Mouse (Mus musculus): ENCODE measurements around the gene Zfp36l1. TPM values are rescaled to one million over a fixed set of nuclear protein-coding genes. Genes with fewer than 3 reads are reported as not detected.

Zfp36l1 gene
- total RNA-seq, 4 experiments from 2014 or later = 65.0 to 103 (median 80.0) TPM

DNA sequence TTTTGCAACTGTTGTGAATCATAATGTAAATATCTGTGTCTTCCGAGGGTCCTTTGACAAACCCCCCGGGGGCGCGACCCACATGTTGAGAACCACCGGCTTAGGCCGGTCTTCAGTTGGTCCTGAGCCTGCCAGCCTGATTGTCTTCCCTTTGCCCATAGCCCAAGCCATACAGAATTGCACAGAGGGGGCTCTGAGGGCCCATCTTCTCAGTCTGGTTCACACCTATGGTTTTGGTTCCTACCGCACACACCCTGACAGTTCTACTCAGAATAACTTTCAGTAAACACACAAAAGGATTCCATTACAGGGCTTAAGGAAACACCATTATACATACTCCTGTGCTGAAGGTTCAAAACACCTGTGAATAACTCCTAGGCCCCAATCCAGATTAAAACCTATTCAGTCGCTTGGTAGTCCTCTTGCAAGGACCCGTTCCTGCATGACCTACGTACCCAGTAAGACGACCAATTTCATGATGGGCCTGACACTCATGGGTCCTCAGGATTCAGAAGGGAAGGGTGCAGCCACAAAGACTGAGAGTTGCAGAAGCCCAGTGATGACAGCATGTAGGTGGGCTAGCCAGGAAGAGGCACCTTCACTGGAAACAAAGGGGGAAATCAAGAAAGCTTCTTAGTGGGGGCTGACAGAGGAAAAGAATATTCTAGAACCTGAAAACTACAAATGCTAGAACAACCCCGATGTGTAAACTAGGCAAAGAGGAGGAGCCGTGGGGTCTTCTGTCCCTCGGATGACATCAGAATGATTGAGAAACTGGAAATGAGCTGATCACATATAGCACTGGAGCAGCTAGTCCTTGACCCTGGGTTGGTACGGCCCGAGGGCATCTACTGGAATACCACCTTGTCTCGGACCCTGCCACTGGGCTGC is 18.8 kb upstream of the Zfp36l1 start:
- no peak for DNase-seq (ENCODE audit: low spot score)

DNA sequence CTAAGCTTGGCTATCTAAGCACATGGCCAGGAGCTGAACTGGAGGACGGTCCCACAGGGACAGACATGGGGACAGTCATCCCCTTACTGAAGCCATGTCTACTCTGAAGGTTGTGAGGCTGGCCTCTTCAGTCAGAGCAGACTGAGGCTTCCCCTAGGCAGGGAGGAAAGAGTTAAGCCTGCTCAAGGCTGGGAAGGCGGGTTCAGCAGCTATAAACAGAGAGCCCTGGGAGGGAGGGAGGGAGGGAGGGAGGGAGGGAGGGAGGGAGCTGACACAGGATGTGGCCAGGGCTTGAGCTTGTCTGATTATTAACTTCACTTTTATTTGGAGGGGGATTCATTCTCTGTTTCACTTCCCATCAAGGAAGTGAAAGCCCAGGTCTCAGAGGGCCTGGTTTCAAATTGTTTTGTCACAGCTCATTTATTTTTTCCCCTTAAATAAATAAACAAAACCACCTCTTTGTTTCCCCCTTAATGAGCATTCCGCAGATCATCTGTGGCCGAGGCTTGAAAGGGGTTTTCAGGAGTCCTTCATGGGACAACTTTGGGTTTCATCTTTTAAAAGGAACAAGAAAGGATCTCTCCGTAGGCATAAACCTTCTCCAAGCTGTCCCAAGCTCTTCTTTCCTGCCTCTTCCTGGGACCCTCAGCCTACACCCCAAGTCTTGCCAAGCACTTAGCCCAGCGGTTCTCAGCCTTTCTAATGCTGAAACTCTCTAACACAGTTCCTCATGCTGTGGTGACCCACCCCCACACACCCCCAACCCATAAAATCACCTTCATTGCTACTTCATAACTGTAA is 17.9 kb upstream of the Zfp36l1 start:
- DNase-seq (ENCODE audit: low spot score) = peak; percentile 50

DNA sequence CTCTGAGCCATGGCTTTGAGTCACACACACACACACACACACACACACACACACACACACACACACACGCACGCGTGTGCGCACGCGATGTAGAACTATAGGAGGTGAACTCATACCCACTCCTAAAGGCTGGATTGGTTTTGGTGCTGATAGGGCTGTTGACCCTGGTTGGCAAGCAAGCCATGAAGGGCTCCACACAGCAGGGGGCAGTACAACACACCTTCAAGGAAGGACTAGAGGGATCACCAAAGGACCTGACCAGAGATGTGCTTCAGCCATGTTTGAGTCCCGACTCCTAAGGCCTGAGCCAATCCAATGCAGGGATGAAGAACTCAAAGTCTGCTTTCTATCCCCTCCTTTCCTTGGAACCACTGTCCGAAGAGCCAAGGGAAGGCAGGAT is 16.7 kb upstream of the Zfp36l1 start:
- DNase-seq (ENCODE audit: low spot score) = no peak

DNA sequence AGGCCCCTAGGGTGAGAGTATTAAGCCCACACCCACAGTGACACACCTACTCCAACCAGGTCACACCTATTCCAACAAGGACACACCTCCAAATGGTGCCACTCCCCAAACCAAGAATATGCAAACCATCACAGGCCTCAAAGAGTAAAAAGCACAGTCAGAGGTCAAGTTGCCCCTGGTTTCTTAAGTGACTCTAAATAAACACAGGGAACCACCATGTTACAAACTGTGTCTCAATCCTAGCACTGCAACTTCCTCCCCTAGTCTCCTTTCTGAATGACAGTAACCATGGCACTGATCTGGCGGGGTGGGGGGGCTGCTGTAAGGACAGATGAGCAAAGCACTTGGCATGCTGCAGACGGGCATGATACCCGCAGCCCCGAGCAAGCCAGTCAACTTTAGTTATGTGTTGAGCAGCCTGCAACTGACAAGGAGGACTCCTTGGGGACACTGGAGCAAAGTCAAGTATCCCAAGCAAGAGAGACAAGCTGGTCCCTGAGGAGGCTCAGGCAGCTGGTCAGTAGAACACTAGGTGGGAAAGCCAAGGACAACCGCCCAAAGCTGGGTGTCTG is 14.5 kb upstream of the Zfp36l1 start:
- DNase-seq (ENCODE audit: low spot score) = no peak

DNA sequence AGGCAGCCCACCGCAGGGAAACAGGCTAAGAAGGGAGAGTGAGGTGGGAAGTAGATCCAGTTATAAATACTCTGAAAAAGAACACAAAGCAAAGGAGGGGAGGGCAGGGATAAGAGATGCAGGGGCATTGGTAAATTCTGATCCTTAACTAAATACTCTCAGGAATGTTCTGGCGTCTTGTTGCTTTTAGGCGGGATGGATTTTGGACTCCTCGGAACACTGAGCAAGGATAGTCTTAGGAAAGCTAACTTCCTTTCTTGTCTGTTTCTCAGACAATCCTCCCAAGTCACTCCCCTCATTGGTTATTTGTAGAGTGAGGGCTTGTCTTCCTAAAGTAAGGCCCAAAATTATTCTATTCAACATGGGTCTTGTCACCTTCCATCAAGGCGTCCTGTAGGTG is 12.5 kb upstream of the Zfp36l1 start:
- DNase-seq (ENCODE audit: low spot score) = no peak

DNA sequence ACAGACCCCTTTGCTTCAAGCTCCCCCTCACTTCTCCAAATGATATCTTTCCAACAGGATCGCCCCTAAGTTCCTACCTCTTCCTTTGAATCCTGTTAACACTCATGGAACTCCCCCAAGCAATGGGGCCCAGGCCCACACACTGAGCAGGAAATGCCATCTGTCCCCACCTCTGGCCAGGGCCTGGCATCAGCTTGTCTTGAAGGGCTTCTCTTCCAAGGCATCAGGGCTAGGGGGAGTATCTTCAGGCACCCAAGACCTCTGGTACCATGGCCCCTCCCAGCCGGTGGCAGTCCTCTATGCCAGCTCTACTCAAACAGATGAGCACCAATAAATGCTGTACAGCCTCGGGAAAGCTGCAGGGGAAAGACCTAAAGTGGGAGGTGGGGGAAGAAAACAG is 11.9 kb upstream of the Zfp36l1 start:
- no peak for DNase-seq (ENCODE audit: low spot score)

DNA sequence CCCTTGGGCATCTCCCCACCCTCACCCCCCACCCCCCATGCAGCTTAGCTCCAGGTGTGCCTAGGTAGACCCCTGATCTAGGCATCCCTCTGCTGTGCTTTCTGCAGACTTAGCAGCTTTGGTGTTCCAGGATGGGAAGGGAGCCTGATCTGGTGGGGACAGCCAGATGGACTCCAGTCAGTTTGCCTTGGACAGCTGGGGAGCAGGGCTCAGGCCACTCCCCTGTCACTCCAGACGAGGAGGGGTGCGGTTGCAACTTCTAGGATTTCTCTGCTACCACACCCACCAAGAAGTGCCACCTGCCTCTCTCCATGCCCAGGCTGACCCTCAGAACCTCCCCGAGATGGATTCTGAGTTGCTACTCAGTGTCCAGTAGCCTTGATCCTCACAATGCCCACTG is 11.4 kb upstream of the Zfp36l1 start:
- no peak for DNase-seq (ENCODE audit: low spot score)

DNA sequence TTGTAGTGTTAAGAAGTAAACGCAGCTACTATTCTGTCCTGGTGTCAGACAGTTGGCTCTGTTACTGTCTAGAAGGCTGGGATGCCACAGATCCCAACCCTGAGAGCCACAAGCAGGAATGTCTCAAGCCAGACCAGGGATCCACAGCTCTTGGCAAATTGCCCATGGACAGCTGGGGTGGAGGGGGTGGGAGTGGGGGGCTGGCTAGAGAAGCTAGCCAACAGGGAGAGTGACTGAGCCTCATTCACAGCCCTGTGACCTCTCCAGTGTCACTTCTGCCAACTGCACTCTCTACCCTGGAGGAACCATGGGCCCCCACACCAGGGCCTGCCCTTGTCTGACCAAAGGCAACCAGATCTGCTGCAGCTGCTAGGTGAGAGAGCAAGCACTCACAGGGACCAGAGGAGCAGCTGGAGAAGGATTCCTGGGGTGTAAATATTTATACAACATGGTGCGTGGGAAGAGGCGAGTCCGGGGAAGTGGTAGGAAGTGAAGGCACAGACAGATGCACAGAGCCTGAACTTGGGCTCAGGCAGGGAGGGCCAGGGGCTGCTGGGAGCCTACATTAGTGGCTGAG is 10.5 kb upstream of the Zfp36l1 start:
- no peak for DNase-seq (ENCODE audit: low spot score)

DNA sequence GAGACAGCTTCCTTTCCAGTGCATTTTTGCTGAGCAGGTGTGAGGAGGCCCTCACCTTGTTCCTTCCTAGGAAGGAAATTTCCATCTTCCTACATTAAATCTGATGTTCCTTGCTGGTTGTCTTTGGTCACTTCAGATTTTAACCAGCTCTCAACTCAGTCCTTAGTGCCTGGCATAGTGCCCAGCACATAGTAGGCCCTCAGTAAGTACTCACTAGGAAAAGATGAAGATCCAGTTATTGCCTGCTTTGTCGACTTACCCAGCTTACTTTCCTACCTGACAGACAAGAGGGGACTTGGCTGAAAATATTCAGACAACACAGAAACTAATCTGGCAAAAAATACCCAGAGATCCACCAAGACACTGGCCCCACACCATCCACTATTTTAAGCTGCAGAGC is 8.6 kb upstream of the Zfp36l1 start:
- no peak for DNase-seq (ENCODE audit: low spot score)

DNA sequence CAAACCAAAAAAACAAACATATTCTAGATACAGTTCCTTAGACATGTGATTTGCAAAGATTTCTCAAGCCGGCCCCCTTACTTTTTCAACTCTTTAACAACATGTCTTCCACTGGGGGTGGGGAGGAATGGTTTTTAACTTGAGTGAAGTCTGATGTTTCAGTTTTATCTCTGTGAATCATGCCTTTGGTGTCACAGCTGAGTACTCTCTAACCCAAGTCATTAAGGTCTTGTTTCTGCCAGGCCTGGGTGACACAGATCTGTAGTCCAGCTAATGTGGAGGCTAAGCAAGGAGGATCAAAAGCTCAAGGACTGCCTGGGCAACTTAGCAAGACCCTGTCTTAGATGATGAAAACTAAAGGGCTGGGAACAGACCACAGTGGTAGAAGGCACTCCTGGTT is 5.8 kb upstream of the Zfp36l1 start:
- no peak for DNase-seq (ENCODE audit: low spot score)

DNA sequence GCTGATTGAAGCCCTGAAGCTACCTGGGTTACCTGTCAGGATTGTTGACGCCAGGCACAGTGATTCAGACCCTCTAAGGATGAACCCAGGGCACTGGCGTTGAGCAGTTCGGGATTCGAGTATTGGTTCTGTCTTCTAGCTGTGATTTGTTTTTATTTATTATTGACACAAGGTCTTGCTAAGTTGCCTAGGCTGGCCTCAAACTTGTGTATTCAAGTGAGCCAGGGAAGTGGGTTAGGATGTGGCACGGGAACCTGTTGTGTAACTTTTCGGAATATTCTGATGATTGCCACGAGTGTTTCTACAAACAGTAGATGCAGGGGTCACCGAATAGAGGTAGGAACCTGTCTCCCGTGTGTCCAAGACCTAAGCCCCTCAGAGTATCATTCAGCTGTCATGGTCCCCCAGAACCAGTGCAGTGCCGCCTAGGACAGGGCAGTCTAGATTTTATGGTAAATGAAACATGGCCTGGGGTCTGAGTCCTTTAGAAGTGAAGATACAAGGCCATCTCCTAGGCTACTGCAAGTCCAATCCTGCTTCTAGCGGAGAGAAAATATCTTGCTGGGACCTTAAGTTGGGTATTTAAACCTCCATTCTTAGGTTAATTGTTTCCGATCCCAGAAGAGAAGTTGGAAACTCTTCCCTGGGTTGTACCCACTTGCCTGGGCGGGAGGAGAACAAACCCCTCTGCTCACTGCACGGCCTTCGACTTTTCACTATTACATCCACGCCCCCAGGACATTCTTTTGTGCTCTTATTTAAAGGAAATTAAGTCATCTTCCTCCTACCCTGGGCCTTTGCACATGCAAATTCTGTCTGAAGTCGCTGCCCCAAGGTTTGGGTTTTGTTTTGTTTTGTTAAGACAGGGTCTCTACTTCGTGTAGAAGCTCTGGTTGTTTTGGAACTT is 3.6 kb upstream of the Zfp36l1 start:
- peak; percentile 31 for DNase-seq (ENCODE audit: low spot score)

DNA sequence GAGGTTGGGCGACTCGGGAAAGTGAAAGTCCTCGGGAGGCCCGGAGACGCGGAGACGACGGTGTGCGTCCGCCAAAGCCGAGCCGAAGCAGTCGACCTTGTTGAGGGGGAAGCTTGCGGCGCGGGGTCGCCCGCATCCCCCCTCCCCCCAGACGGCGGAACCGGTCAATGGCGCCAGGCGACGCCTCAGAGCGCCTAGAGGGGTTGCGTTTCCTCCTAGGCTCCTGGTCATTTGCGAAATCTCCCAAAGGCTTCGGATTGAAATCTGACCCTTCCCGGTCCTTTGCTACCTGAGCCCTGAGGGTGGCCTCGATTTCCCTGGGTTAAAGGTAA is 3.0 kb upstream of the Zfp36l1 start:
- no peak for DNase-seq (ENCODE audit: low spot score)

DNA sequence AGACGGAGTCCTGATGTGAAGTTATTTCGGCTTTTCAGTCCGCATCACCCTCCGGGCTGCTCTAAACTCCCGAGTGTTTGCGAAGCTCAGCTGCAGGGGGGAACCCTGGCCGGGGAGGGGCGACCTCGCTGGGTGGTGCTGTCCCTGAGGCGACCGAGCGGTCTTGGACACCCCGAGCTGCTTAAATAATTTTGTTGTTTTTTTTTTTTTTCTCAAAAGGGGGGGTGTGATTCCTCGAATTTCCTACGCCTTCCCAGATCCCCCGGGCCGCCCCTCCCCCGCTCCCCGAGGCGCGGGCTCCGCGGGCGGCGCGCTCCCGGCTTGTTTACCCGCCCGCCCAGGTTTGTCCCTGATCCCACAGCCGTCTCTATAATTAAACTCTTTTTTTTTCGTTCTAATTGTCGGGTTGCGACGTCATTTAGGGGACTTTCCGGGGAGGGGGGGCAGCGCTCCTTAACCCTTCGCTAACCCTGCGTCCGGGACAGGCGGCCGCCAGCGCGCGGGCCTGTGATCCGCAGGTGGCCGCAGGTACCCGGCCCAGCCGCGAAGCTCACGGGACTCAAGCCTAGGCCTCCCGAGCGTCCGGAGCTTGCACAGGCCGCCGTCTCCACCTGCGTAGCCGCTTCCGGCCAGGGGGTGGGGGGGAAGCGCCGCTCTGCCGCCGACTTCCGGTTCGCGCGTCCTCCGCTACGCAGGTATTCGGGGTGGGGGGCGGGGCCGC is 2.5 kb upstream of the Zfp36l1 start:
- peak; percentile 66 for DNase-seq (ENCODE audit: low spot score)

DNA sequence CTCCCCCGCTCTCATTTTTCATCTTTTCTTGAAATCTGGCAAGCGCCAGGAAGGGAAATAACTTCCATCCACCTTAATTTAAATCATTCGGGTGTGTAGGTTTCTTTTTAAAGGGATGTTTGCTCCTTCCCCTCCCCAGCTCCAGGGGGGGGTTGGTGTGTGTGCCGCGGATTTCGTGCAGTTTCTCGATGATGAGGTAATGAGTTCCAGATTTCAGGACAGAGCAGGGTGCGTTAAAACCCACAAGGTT is 2.0 kb upstream of the Zfp36l1 start:
- peak; percentile 70 for DNase-seq (ENCODE audit: low spot score)

DNA sequence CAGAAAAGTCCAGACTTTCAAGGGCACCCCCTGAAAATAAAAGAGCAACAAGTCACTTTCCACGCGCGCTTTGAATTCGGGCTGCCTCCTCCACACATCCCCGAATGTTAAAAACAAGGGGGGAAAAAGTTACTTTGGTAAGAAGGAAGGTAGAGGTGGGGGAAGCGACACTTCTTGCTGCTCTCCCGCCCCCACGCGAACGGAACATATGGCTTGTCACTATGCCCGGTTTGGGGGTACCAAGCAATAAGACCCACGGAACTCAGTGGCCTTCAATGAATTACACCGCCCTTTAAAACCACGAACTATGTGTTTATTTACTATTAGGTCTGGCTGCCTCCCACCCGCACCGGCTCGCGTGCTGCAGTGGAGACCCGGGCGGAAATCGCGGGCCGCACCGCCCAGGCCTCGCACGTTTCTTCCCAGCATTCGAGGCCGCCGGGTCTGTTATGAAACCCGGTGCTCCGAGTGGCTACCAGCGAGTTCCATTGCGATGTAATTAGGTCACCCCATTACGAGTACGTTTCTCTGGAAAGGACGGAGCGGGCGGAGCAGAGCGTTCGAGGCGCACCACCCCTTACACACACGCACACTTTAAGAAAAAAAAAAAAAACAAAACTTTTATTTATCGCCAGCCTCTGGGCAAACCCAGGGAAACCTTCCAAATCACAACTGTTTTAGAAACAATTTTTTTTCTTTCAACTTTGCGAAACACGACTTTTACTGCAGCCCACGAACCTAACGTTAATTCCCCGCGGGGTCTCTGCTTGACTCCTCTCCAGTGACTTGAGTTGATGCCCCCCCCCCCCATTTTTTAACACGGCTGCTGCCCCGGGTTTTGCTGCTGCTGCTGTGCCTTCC is 1.4 kb upstream of the Zfp36l1 start:
- DNase-seq (ENCODE audit: low spot score) = peak; percentile 90

DNA sequence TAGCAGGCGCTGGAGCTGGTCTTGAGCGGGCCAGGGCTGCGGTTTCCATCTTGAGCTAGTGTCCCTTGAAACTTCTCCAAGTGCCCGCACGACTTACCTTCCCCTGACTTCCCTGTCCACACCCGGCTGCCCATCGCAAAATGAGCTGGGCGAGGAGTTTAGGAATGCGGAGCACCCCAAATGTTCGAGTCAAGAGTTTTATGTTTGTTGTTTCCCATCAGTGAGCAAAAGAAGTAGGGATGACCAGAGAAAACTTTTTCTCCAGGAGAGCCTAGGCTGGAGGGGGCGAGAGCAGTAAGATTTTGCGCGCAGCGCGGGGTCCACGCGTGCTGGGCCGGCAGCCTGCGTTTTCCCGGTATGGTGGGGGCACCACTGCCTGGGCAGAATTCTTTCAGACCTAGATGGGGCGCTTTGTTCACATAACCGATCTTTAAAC is 791 bp upstream of the Zfp36l1 start:
- DNase-seq (ENCODE audit: low spot score) = peak; percentile 71

DNA sequence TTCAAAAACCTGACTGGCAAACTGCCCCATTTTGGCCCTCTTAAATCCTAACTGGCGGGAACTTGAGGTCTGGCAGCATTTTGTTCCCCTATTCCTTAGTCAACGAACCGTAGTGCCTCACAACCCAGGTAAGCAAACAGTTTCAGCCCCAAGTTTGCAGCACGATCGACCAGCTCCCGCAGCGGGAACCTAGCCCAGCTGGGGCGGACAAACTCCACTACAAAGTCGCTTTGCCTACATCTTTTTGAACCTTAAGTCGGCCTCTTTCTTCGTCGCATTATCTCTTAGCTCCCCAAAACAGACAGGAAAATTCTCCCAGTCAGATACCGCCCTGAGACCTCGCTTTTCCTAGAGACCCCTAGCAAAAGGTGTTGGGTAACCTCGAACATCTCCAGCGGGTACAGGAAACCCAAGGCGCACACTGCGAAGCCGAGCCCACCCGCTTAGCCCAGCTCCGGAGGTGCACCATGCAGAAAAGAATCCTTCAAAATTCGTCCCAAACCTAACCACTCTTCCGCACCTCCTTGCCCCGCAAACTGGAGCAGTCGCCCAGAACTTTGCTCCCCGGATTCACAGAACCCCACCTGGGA is 647 bp downstream of the Zfp36l1 start:
- DNase-seq (ENCODE audit: low spot score) = peak; percentile 27

DNA sequence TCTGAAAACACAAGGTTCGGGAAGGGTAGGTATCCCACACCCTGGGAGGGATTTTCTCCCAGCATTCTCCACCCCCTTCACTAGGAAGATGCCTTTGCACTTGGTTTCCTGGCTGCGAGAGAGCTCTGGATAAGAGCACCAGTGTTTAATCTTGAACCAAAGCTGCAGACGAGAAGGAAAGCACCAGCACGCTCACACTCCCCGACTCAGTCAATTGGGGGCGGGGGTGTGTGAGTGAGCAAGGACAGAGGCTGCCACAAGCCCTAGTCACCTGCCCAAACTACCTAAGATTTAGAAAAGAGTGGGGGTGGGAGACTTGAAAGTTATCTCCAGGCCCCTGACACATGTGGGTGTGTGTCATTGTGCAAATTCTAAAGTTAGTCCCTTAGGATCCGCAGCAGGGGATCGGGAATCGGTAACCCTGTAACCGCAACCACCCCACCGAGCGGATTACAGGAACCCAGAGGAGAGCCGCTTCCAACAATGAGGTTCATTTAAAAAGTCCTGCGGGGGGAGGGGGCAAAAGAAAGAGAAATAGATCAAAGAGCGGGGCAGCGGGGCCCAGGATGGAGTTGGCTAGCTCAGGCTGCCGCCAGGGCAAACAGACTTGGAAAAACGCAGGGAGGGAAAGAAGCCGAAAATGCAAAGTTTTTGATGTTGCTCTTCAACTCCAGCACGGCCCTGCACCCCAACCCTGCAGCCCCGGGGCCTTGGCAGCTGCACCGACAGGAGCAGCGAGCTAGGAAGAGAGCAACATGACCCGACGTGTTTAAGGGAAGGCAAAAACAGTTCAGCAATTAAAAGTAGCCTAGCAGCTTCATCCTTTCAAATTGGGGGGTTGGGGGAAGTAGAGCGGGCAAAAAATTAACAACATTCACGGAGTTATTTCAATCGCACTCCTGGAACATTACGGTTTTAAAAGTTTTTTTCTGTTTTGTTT is 1.4 kb downstream of the Zfp36l1 start:
- peak; percentile 58 for DNase-seq (ENCODE audit: low spot score)
